Mouse (Mus musculus): ENCODE results near the gene Med18. TPM values are rescaled to one million over a fixed set of nuclear protein-coding genes. Genes with fewer than 3 reads are reported as not detected.

The Med18 gene
- 26.8 TPM for polyA plus RNA-seq (2017; shearing (Covaris generic))

GRCm38 (mm10) chr4:132463430-132464254 is at the start of gene Med18:
Gene Med18 (minus strand): TSS chr4:132463921.

DNA sequence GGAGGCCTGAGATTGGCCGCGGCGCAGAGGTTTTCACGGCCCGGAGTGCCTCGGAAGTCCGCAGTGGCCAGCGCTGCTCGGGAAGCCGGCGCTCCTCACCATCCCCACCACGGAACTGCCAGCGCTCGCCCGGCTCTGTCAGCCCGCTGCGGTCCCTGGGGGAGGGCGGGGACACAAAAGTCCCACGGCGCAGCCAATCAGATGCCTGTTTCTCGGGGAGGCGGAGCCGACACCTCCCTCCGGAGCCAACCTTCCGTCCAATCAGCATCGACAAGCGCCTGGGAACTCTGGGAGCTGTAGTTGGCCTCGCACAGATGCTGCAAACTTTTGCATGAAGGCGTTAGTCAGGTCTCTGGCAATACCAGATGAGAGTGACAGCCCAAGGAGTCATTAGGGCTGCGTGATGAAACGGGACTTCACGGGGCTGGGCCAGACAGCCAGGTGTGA is 46.7 kb upstream of the Med18 start, which contains the start of gene Sesn2:
Gene Sesn2 (minus strand): TSS at position 150 of the 447 bp plus-strand sequence.

DNA sequence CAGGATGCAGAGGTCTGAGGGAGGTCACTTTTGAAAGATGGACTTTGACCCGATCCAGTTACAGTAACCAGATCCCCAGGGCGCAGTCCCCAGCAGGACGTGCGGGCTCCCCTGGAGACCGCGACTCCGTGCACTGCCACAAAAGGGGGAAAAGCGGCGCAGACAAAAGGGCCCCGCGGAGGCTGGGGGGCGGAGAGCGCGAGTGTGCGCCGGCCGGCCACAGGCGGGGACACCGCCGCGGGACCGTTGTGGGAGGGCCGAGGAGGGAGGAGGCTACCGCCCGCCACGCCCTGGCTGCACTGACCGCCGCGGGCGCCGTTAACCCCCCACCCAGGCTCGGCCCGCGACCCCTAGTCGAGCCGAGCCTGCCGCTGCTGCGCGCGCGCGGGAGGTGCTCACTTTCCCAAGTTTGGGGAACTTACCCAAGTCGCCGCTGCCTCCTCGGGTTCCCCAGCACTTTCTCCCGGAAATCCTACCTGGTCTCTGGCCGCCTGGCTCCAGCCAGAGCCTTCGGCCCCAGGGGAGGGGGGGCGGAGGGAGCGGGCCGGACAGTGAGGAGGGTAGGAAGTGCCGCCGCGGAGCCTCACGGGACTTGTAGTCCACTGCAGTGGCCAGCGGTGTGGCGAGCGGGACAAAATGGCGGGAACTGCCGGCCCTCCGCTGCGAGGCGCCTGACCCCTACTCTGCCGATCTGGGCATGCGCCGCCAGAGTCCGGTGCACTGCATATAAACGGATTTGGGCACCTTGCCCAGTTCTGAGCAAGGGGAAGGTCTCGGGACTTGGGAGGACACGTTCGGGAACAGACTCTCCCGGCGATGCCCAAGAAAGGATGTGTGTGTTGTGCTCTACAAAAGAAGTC is 41.6 kb downstream of the Med18 start, which contains the start of gene Phactr4:
Gene Phactr4 (minus strand): TSS at position 567 of the 860 bp plus-strand sequence.

Other genes starting within 250 kb of the Med18 start
- gene Gmeb1, start 202.3 kb downstream of the Med18 start, polyA plus RNA-seq (2017; shearing (Covaris generic)), result 5.6 TPM
- gene Taf12, start 189.5 kb downstream of the Med18 start, polyA plus RNA-seq (2017; shearing (Covaris generic)), result 95.9 TPM
- gene Rab42, start 160.5 kb downstream of the Med18 start, polyA plus RNA-seq (2017; shearing (Covaris generic)), result 0.62 TPM
- 48.4 TPM for gene Trnau1ap, start 134.4 kb downstream of the Med18 start, polyA plus RNA-seq (2017; shearing (Covaris generic))
- gene Rcc1, start 110.3 kb downstream of the Med18 start, polyA plus RNA-seq (2017; shearing (Covaris generic)), result 33.2 TPM
- gene Phactr4, start 41.4 kb downstream of the Med18 start, polyA plus RNA-seq (2017; shearing (Covaris generic)), result 4.1 TPM
- gene Sesn2, start 46.6 kb upstream of the Med18 start, polyA plus RNA-seq (2017; shearing (Covaris generic)), result 14.5 TPM
- gene Atpif1, start 69.7 kb upstream of the Med18 start, polyA plus RNA-seq (2017; shearing (Covaris generic)), result 251 TPM
- 241 TPM for gene Dnajc8, start 71.6 kb upstream of the Med18 start, polyA plus RNA-seq (2017; shearing (Covaris generic))
- 0.57 TPM for gene Ptafr, start 100.1 kb upstream of the Med18 start, polyA plus RNA-seq (2017; shearing (Covaris generic))
- gene Eya3, start 175.1 kb upstream of the Med18 start, polyA plus RNA-seq (2017; shearing (Covaris generic)), result 48.6 TPM